Mouse (Mus musculus): ENCODE data around the gene Wscd2. TPM values are rescaled to one million over a fixed set of nuclear protein-coding genes. Genes with fewer than 3 reads are reported as not detected.

Gene Wscd2
- polyA plus RNA-seq, 1 experiment: not detected

DNA sequence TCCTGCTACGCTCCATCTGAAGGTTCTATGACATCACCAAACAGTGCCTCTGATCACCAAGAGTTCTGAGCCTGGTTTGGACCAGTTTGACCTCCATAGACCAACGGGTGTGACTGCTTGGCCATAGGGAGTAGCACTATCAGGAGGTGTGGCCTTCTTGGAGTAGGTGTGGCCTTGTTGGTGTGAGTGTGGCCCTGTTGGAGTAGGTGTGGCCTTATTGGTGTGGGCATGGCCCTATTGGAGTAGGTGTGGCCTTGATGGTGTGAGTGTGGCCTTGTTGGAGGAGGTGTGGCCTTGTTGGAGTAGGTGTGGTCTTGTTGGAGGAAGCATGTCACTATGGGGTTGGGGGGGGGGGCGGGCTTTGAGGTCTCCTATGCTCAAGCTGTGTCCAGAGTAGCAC lies 110.0 kb downstream of the Wscd2 start:
- TF ChIP-seq FLI1 (IDR thresholded peaks at IDR 0.05; ENCODE audit: low read length) (no peak), GATA1 (IDR thresholded peaks at IDR 0.05; ENCODE audit: borderline replicate concordance, low read length) (no peak)
- H3K9me3 ChIP-seq: peaks cover 21% of the 10 kb centered on the region

DNA sequence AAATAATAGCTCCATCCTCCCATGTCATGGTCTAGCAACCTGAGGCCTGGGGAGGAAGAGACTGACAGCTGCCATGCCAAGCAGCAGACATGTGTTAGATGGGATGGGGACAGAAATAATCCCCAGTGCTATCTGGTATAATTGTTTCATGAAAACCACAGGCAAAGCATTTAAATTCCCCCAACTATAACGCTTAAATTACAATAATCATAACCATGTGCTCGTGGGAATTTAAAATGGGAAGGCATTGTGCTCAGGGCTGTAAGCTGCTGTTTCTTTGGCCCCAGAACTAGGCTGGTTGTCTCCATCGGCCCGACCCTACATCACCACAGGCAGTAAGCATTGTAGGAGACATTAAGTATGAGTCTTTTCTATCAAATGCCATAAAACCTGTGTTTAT lies 110.7 kb downstream of the Wscd2 start:
- peaks cover 21% of the 10 kb centered on the region for H3K9me3 ChIP-seq

More for the DNA sequence above, 110.0 kb downstream of the Wscd2 start:
- Histone ChIP-seq H3K27me3 (replicated peaks) (no peaks in the 10 kb centered on the region), H3K4me3 (replicated peaks) (no peak overlapping the region), H3K4me1 (peaks cover 2% of the 10 kb centered on the region), H3K36me3 (replicated peaks; ENCODE audit: low read length) (no peaks in the 10 kb centered on the region)

DNA sequence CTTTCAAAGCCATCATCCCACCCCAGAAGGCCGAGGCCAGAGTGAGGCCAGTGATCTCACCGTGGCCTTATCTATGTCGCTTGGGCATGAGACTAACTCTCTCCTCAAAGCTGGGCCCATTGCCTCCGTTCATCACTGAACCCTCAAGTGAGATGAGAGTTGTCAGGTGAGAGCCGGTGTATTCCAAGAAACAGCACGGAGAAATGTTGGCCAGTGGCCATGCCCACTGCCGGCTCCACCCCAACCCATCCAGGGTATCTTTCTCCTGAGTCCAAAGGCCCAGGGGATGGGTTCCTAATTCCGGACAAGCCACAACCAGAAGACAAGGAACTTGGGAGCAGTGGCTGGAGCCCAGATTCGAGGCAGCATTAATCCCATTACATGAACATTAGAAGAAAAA lies 113.3 kb downstream of the Wscd2 start:
- Histone ChIP-seq H3K27me3 (replicated peaks) (peaks cover 17% of the 10 kb centered on the region), H3K9me3 (peaks cover 17% of the 10 kb centered on the region), H3K4me3 (replicated peaks) (no peak overlapping the region), H3K4me1 (peaks cover 9% of the 10 kb centered on the region), H3K36me3 (replicated peaks; ENCODE audit: low read length) (no peaks in the 10 kb centered on the region)
- TF ChIP-seq FLI1 (IDR thresholded peaks at IDR 0.05; ENCODE audit: low read length) (no peak), GATA1 (IDR thresholded peaks at IDR 0.05; ENCODE audit: borderline replicate concordance, low read length) (no peak)

More for the DNA sequence above, 110.7 kb downstream of the Wscd2 start:
- H3K4me3 ChIP-seq (replicated peaks): no peak overlapping the region
- TF ChIP-seq FLI1 (IDR thresholded peaks at IDR 0.05; ENCODE audit: low read length): no peak
- TF ChIP-seq GATA1 (IDR thresholded peaks at IDR 0.05; ENCODE audit: borderline replicate concordance, low read length): no peak
- H3K4me1 ChIP-seq: no peaks in the 10 kb centered on the region
- H3K36me3 ChIP-seq (replicated peaks; ENCODE audit: low read length): no peaks in the 10 kb centered on the region
- peaks cover 2% of the 10 kb centered on the region for H3K27me3 ChIP-seq (replicated peaks)

DNA sequence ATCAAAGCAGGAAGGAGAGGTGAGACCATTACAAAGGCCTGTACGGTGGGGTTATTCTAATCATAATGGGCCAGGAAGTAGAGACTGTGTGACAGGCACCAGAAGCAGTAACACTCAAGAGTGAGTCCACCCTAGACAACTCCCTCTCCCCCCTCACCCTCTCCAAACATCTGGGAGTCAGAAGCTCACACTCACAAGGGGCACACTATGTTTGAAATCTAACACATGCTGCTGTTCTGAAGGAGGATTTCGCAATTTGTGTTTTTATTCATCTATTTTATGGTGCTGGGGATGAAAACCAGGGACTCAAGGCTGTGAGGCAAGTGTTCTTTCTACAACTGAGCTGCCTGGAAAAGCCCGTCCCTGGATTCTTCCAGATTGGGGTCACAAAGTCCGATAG lies 114.6 kb downstream of the Wscd2 start:
- peaks cover 9% of the 10 kb centered on the region for H3K4me1 ChIP-seq
- no peak for TF ChIP-seq GATA1 (IDR thresholded peaks at IDR 0.05; ENCODE audit: borderline replicate concordance, low read length)
- TF ChIP-seq FLI1 (IDR thresholded peaks at IDR 0.05; ENCODE audit: low read length): no peak
- H3K4me3 ChIP-seq (replicated peaks): no peak overlapping the region
- H3K27me3 ChIP-seq (replicated peaks): peaks cover 29% of the 10 kb centered on the region
- peaks cover 8% of the 10 kb centered on the region for H3K9me3 ChIP-seq
- no peaks in the 10 kb centered on the region for H3K36me3 ChIP-seq (replicated peaks; ENCODE audit: low read length)

DNA sequence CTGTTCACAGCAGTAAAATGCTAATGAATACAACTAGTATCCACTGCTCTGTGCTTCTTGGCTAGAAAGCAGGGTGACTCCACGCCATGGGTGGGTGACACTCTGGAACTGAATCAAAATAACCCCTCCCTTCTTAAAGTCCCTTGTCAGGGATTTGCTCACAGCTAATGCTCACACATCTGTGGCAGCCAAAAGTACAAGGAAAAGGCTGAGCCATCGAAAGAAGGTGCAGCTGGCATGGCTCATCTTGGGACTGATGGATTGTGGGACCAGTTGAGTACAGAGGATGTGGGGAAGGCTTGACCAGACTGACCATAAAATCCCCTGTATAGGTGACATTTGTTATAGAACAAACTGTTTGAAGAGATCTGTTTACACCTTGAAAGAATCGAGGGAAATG lies 116.0 kb downstream of the Wscd2 start:
- Histone ChIP-seq H3K9me3 (peaks cover 4% of the 10 kb centered on the region; the same call in 1 of the 2 replicates), H3K36me3 (replicated peaks; ENCODE audit: low read length) (no peaks in the 10 kb centered on the region), H3K4me1 (peaks cover 9% of the 10 kb centered on the region), H3K4me3 (replicated peaks) (no peak overlapping the region), H3K27me3 (replicated peaks) (peaks cover 36% of the 10 kb centered on the region)
- TF ChIP-seq FLI1 (IDR thresholded peaks at IDR 0.05; ENCODE audit: low read length) (no peak), GATA1 (IDR thresholded peaks at IDR 0.05; ENCODE audit: borderline replicate concordance, low read length) (no peak)

DNA sequence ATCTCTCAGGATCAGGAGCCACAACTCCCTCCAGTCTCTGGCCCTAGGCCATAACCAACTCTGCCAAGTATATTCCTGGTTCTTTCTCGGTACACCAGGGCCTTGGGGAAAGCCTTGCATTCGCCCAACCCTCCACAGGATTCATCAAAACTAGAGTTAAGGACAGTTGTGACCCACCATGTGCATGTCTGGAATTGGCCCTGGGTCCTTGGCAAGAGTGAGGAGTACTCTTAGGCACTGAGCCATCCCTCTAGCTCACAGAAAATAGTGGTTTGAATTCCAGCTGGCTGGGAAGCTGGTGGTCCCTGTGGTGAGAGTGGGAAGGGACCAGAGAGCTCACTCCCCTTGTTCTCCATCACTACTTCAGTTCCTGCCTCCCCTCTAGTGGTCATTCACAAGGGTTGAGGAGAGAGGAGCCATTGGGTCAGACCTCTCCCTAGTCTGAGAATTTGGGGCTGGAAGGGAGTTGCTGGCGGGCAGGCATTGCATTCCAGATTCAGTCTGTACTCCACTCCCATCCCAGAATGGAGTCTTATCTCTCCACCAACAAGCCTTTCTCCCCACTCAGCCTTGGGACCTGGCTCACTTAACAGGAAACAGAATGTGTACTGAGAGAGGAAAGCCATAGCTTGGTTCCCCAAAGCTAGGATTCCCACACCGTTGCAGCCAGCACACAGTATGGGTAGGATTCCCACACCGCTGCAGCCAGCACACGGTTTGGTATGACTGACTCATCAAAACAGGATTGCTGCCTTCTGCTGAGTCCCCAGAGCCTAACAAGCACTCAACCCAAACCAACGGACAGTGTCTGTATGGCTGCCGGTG lies 117.0 kb downstream of the Wscd2 start:
- Histone ChIP-seq H3K27me3 (replicated peaks) (peaks cover 46% of the 10 kb centered on the region), H3K4me1 (peaks cover 9% of the 10 kb centered on the region), H3K9me3 (peaks cover 4% of the 10 kb centered on the region; the same call in 1 of the 2 replicates), H3K4me3 (replicated peaks) (no peak overlapping the region), H3K36me3 (replicated peaks; ENCODE audit: low read length) (no peaks in the 10 kb centered on the region)
- TF ChIP-seq FLI1 (IDR thresholded peaks at IDR 0.05; ENCODE audit: low read length) (no peak), GATA1 (IDR thresholded peaks at IDR 0.05; ENCODE audit: borderline replicate concordance, low read length) (no peak)

DNA sequence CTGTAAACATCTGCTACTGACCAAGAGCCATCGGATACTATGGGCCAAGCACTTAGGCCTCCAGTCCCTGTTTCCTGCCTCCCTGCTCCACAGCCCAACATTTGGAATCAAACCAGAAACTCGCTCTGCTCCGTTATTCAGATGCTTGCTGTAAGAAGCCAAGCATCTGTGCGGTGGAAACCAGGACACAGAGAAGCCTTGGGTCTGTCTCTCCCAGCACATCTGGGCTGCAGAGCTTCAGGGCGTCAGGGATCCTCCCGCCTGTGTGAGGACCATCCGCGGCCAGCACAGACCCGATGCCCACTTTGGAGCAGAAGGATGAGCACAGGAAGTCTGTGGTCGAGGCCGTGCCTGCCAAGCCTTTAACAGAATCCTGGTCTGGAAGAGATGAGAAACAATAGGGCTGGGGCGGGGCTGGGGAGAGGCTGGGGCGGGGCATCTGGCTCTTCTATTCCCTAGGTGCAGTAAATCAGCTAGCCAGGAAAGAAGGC lies 117.9 kb downstream of the Wscd2 start:
- Histone ChIP-seq H3K9me3 (peaks cover 4% of the 10 kb centered on the region; the same call in 1 of the 2 replicates), H3K27me3 (replicated peaks) (peaks cover 46% of the 10 kb centered on the region)

DNA sequence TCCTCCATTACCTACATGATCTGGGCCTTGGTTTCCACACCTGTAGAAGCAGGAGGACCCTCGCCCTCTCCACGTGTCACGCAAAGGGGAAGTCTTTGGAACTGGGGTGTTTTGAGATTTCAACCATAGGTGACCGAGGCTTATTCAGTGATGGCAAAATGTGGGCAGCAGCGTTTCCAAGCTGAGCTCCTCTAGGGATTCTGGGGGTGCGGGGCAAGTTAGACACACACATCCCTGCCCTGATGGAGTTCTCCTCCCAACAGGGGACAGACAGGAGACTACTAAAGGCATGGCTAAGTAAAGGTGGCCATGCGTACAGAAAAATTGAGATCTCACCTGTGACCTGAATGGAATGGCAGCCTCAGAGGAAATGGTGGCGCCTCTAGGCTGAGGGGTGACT lies 118.4 kb downstream of the Wscd2 start:
- peaks cover 46% of the 10 kb centered on the region for H3K27me3 ChIP-seq (replicated peaks)
- no peak overlapping the region for H3K4me3 ChIP-seq (replicated peaks)
- peaks cover 4% of the 10 kb centered on the region; the same call in 1 of the 2 replicates for H3K9me3 ChIP-seq
- H3K36me3 ChIP-seq (replicated peaks; ENCODE audit: low read length): no peaks in the 10 kb centered on the region
- peaks cover 9% of the 10 kb centered on the region for H3K4me1 ChIP-seq
- TF ChIP-seq FLI1 (IDR thresholded peaks at IDR 0.05; ENCODE audit: low read length) (no peak), GATA1 (IDR thresholded peaks at IDR 0.05; ENCODE audit: borderline replicate concordance, low read length) (no peak)

More for the DNA sequence above, 117.9 kb downstream of the Wscd2 start:
- Histone ChIP-seq H3K4me3 (replicated peaks) (no peak overlapping the region), H3K4me1 (peaks cover 9% of the 10 kb centered on the region), H3K36me3 (replicated peaks; ENCODE audit: low read length) (no peaks in the 10 kb centered on the region)
- TF ChIP-seq FLI1 (IDR thresholded peaks at IDR 0.05; ENCODE audit: low read length) (no peak), GATA1 (IDR thresholded peaks at IDR 0.05; ENCODE audit: borderline replicate concordance, low read length) (no peak)

DNA sequence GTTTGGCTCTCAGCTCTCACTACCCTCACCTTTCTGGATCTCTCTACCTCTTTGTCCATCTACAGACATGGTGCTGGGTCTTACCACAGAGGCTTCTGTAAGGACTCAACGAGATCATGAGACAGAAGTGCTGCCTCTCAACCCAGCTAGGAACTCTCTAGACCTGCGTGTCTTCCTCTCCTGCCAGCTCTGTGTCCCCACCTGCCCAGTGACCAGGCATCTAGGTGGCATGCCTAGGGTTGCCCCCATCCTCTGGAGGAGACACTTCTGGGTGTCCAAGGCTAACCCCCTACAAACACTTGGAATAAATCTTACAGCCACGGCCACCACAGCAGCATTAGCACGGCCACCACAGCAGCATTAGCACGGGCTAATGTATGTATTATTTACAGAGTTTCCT lies 119.8 kb downstream of the Wscd2 start:
- Histone ChIP-seq H3K4me3 (replicated peaks) (no peak overlapping the region), H3K4me1 (peaks cover 9% of the 10 kb centered on the region), H3K27me3 (replicated peaks) (peaks cover 46% of the 10 kb centered on the region), H3K9me3 (peaks cover 17% of the 10 kb centered on the region), H3K36me3 (replicated peaks; ENCODE audit: low read length) (peaks cover 3% of the 10 kb centered on the region)
- TF ChIP-seq FLI1 (IDR thresholded peaks at IDR 0.05; ENCODE audit: low read length) (no peak), GATA1 (IDR thresholded peaks at IDR 0.05; ENCODE audit: borderline replicate concordance, low read length) (no peak)

DNA sequence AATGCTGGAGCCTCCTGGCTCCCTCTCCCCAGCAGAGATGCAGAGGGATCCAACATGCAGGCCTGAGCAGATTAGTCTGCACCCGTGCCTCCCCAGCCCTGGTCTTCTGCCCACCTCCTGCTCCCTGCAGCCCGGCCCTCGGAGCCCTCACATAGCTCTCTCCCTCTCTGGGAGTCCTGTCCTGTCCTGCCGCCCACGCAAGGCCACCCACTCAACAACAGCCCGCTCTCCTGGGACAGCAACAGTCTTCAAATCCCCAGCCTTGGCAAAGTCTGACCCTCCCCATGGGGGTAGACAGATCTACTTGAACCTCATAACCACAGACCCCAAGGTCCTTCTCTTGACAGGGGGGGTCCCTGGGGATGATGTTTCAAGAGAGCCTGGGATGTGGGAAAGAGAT lies 120.4 kb downstream of the Wscd2 start:
- peaks cover 9% of the 10 kb centered on the region for H3K4me1 ChIP-seq
- TF ChIP-seq GATA1 (IDR thresholded peaks at IDR 0.05; ENCODE audit: borderline replicate concordance, low read length): no peak
- no peak for TF ChIP-seq FLI1 (IDR thresholded peaks at IDR 0.05; ENCODE audit: low read length)
- peaks cover 21% of the 10 kb centered on the region for H3K9me3 ChIP-seq

More for the DNA sequence above, 120.4 kb downstream of the Wscd2 start:
- Histone ChIP-seq H3K4me3 (replicated peaks) (no peak overlapping the region), H3K27me3 (replicated peaks) (peaks cover 46% of the 10 kb centered on the region), H3K36me3 (replicated peaks; ENCODE audit: low read length) (peaks cover 3% of the 10 kb centered on the region)

All from megakaryocyte, embryonic 14.5 days (primary cell).